ENCODE assay signal across 20 mouse cellular contexts in the genomic region with DNA sequence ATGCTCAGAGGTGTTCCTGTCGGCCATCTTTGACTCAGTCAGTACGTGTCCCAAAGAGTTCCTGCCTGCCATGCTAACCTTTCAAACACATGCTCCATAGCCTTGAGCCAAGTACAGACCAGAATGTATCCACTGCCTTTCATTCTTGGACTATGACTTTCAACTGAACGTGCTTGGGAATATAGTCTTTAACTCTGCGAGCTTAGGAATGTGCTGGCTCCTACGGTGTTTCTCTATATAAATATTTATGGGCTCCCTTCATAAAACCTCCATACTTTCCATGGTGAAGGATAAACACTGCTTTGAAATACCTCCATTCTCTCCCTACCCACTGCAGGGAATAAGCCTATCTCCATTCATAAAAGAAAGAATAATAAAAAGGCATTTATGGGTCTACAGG. TPM values are rescaled to one million over a fixed set of nuclear protein-coding genes. Genes with fewer than 3 reads are reported as not detected.
DNase-seq lines count a peak whose midpoint lies in the region; ATAC-seq and TF ChIP-seq lines count a peak whose summit lies in the region.
"Had no signal": no experiment of that assay in that cellular context is flagged by ENCODE, and none has a peak within 500 bp of the region (broad histone marks: within the 10 kb centered on the region; RNA-seq: fewer than 3 reads in every experiment).

No protein-coding gene starts in this region.

- ATAC-seq in kidney, embryonic 14.5 days (ENCODE audit: low FRiP score, low TSS enrichment): no peak
- peak; percentile 18; the same call in 1 of the 2 replicates for ATAC-seq in stomach, embryonic 14.5 days (ENCODE audit: insufficient number of reproducible peaks, insufficient read depth, low FRiP score, low read depth)
- no peak; the same call in 1 of the 2 replicates for ATAC-seq in stomach, postnatal 0 days (ENCODE audit: low FRiP score, low TSS enrichment)
- ATAC-seq in stomach, embryonic 16.5 days (ENCODE audit: insufficient read depth, low FRiP score): peak; percentile 62
- ATAC-seq: activated CD4-positive, CD25-positive, alpha-beta regulatory T cell, adult 4 months; hindbrain, postnatal 0 days had no signal

- TF ChIP-seq CTCF in stomach, postnatal 0 days (IDR thresholded peaks at IDR 0.05; ENCODE audit: low read depth): no peak

- H3K4me2 ChIP-seq in kidney, embryonic 14.5 days (replicated peaks; ENCODE audit: low read depth, low read length): no peak overlapping the region
- no peak overlapping the region for H3K4me2 ChIP-seq in stomach, embryonic 14.5 days (replicated peaks; ENCODE audit: low read depth, low read length)
- H3K4me2 ChIP-seq in stomach, postnatal 0 days (replicated peaks; ENCODE audit: low read depth): no peak overlapping the region
- no peak overlapping the region for H3K4me2 ChIP-seq in stomach, embryonic 16.5 days (ENCODE audit: low read depth, low read length)
- H3K4me2 ChIP-seq: embryonic facial prominence, embryonic 12.5 days; heart, embryonic 11.5 days; lung, embryonic 15.5 days had no signal

- WGBS in kidney, embryonic 14.5 days: 82% methylated on average over 5 of the region's 5 CpGs
- 57% methylated on average over 5 of the region's 5 CpGs for WGBS in stomach, embryonic 14.5 days
- 47% methylated on average over 5 of the region's 5 CpGs for WGBS in stomach, postnatal 0 days
- 57% methylated on average over 5 of the region's 5 CpGs for WGBS in stomach, embryonic 16.5 days

- H3K27me3 ChIP-seq in kidney, embryonic 14.5 days (ENCODE audit: control insufficient read depth, insufficient read depth, low read length): no peaks in the 10 kb centered on the region
- H3K27me3 ChIP-seq in stomach, embryonic 14.5 days (ENCODE audit: control insufficient read depth, insufficient read depth, low read length): no peaks in the 10 kb centered on the region
- H3K27me3 ChIP-seq in stomach, postnatal 0 days (ENCODE audit: control insufficient read depth, insufficient read depth, low read length): no peaks in the 10 kb centered on the region
- no peaks in the 10 kb centered on the region for H3K27me3 ChIP-seq in stomach, embryonic 16.5 days (ENCODE audit: control insufficient read depth, insufficient read depth, low read length)
- H3K27me3 ChIP-seq: embryonic facial prominence, embryonic 12.5 days; lung, embryonic 15.5 days had no signal

- no peak overlapping the region for H3K27ac ChIP-seq in kidney, embryonic 14.5 days (ENCODE audit: low read depth, low read length)
- no peak overlapping the region for H3K27ac ChIP-seq in stomach, embryonic 14.5 days (ENCODE audit: low read length)
- H3K27ac ChIP-seq in stomach, postnatal 0 days (replicated peaks): no peak overlapping the region
- peak overlapping the region; percentile 56 for H3K27ac ChIP-seq in stomach, embryonic 16.5 days (ENCODE audit: low read length)
- H3K27ac ChIP-seq: embryonic facial prominence, embryonic 12.5 days; hindbrain, postnatal 0 days; liver, embryonic 14.5 days; lung, embryonic 15.5 days had no signal

- TF ChIP-seq EP300 in stomach, postnatal 0 days (optimal IDR thresholded peaks at IDR 0.05): no peak

- no peaks in the 10 kb centered on the region; the same call in 1 of the 2 replicates for H3K9me3 ChIP-seq in kidney, embryonic 14.5 days (ENCODE audit: control insufficient read depth, low read length)
- no peaks in the 10 kb centered on the region for H3K9me3 ChIP-seq in stomach, embryonic 14.5 days (ENCODE audit: control insufficient read depth, low read depth, low read length)
- no peaks in the 10 kb centered on the region for H3K9me3 ChIP-seq in stomach, postnatal 0 days (ENCODE audit: control insufficient read depth, low read length)
- H3K9me3 ChIP-seq in stomach, embryonic 16.5 days (replicated peaks; ENCODE audit: control insufficient read depth, low read length): no peaks in the 10 kb centered on the region
- H3K9me3 ChIP-seq: lung, embryonic 15.5 days had no signal

- H3K4me1 ChIP-seq in kidney, embryonic 14.5 days (ENCODE audit: control insufficient read depth, insufficient read depth, low read length): no peaks in the 10 kb centered on the region
- H3K4me1 ChIP-seq in stomach, embryonic 14.5 days (ENCODE audit: control insufficient read depth, insufficient read depth, low read length): 0 out of 2 replicates have a peak, but pooled peaks cover 4% of the 10 kb centered on the region
- no peaks in the 10 kb centered on the region; the same call in 1 of the 2 replicates for H3K4me1 ChIP-seq in stomach, postnatal 0 days (replicated peaks; ENCODE audit: control insufficient read depth, insufficient read depth)
- peaks cover 1% of the 10 kb centered on the region; the same call in 1 of the 2 replicates for H3K4me1 ChIP-seq in stomach, embryonic 16.5 days (ENCODE audit: control insufficient read depth, insufficient read depth, low read length)
- H3K4me1 ChIP-seq: embryonic facial prominence, embryonic 12.5 days; lung, embryonic 15.5 days had no signal

- no peak overlapping the region for H3K4me3 ChIP-seq in kidney, embryonic 14.5 days (ENCODE audit: low read length)
- H3K4me3 ChIP-seq in stomach, embryonic 14.5 days (ENCODE audit: low read depth, low read length): no peak overlapping the region
- H3K4me3 ChIP-seq in stomach, postnatal 0 days (ENCODE audit: low read depth, low read length): no peak overlapping the region
- no peak overlapping the region for H3K4me3 ChIP-seq in stomach, embryonic 16.5 days (replicated peaks; ENCODE audit: low read length)
- H3K4me3 ChIP-seq: embryonic facial prominence, embryonic 12.5 days; lung, embryonic 15.5 days had no signal

- no peaks in the 10 kb centered on the region for H3K36me3 ChIP-seq in kidney, embryonic 14.5 days (ENCODE audit: control insufficient read depth, insufficient read depth, low read length)
- no peaks in the 10 kb centered on the region for H3K36me3 ChIP-seq in stomach, embryonic 14.5 days (ENCODE audit: control insufficient read depth, insufficient read depth, low read length)
- H3K36me3 ChIP-seq in stomach, postnatal 0 days (ENCODE audit: control insufficient read depth, insufficient read depth, low read length): no peaks in the 10 kb centered on the region
- H3K36me3 ChIP-seq in stomach, embryonic 16.5 days (ENCODE audit: control insufficient read depth, insufficient read depth, low read length): no peaks in the 10 kb centered on the region; the same call in 1 of the 2 replicates
- H3K36me3 ChIP-seq: lung, embryonic 15.5 days had no signal

- peak; percentile 14 for DNase-seq in kidney, adult 18-20 months
- DNase-seq in stomach, postnatal 0 days (ENCODE audit: low spot score): no peak
- DNase-seq in kidney, postnatal 36 days: peak; percentile 10 to 46
- no peak for DNase-seq in frontal cortex, postnatal 25 days (ENCODE audit: low spot score in 2 of 2)
- DNase-seq: adrenal gland, postnatal 10 days; cerebellum, adult 2 months; cerebellum, postnatal 25 days; left cerebral cortex, postnatal 4 days; lung, postnatal 4 days; midbrain, embryonic 14.5 days; retina, postnatal 1 day had no signal

- H3K9ac ChIP-seq in kidney, embryonic 14.5 days (ENCODE audit: low read depth, low read length): no peak overlapping the region
- H3K9ac ChIP-seq in stomach, embryonic 14.5 days (replicated peaks; ENCODE audit: low read depth, low read length): no peak overlapping the region
- H3K9ac ChIP-seq in stomach, postnatal 0 days (ENCODE audit: low read length): no peak overlapping the region
- H3K9ac ChIP-seq in stomach, embryonic 16.5 days (ENCODE audit: low read length): no peak overlapping the region
- H3K9ac ChIP-seq: embryonic facial prominence, embryonic 12.5 days; liver, embryonic 14.5 days; lung, embryonic 15.5 days had no signal

RNA-seq across cellular contexts. Expression of gene Plekhg1, which starts 29.0 kb away (rescaled TPM):
- 11.7 and 16.9 TPM in 2 replicates for polyA plus RNA-seq in kidney, embryonic 14.5 days (2014; fragmentation: Nextera tagmentation; extraction: Ambion mirVana)
- polyA plus RNA-seq in stomach, embryonic 14.5 days (2014; fragmentation: Nextera tagmentation; extraction: Ambion mirVana): 16.4 and 18.8 TPM in 2 replicates
- 4.7 and 4.8 TPM in 2 replicates for polyA plus RNA-seq in stomach, postnatal 0 days (2015; fragmentation: Nextera tagmentation; extraction: Ambion mirVana)
- polyA plus RNA-seq in stomach, embryonic 16.5 days (2015; fragmentation: Nextera tagmentation; extraction: Ambion mirVana): 11.7 and 14.0 TPM in 2 replicates

Comparison
In these comparisons a context has a peak if more than half of its experiments do, and no peak if none do; other contexts are left out.
1. ATAC-seq: peak in stomach, embryonic 14.5 days (single experiment) and stomach, embryonic 16.5 days (single experiment); none in kidney, embryonic 14.5 days (single experiment) and stomach, postnatal 0 days (single experiment).
2. DNase-seq: peak in kidney, adult 18-20 months (single experiment) and kidney, postnatal 36 days (2 of 2); none in stomach, postnatal 0 days (single experiment) and frontal cortex, postnatal 25 days (0 of 2).